Mouse (Mus musculus) MEL (cell line): ENCODE data around the gene Eml6. TPM values are rescaled to one million over a fixed set of nuclear protein-coding genes. Genes with fewer than 3 reads are reported as not detected.

ENCODE experiments used
- CHD1 ChIP-seq: IDR thresholded peaks from 2 replicates; pipeline ENCODE4 v1.6.1; 2012; ENCODE audit warnings: low read depth, mild to moderate bottlenecking, inconsistent platforms, low read length, improper control_type of control experiment
- CTCF ChIP-seq, 3 experiments: IDR thresholded peaks in 2 of 3; conservative IDR thresholded peaks in 1 of 3; 2 replicates each; pipeline ENCODE4 v1.5.1; 2011 to 2012; ENCODE audit warnings: low read length in 3 of 3, low read depth in 2 of 3, mild to moderate bottlenecking in 2 of 3, improper control_type of control experiment in 1 of 3, inconsistent platforms in 1 of 3, mixed read lengths in 1 of 3, moderate library complexity in 1 of 3; ENCODE audit not compliant: control insufficient read depth in 1 of 3, insufficient read depth in 1 of 3, poor library complexity in 1 of 3, severe bottlenecking in 1 of 3
- ETS1 ChIP-seq: IDR thresholded peaks from 2 replicates; pipeline ENCODE4 v1.6.1; 2012; ENCODE audit warnings: low read depth, mild to moderate bottlenecking, inconsistent platforms, low read length, improper control_type of control experiment, moderate library complexity
- GABPA ChIP-seq: IDR thresholded peaks from 2 replicates; pipeline ENCODE4 v1.6.1; 2012; ENCODE audit warnings: low read depth, mild to moderate bottlenecking, inconsistent platforms, low read length, improper control_type of control experiment, moderate library complexity
- GATA1 ChIP-seq: IDR thresholded peaks from 2 replicates; pipeline ENCODE4 v1.6.1; 2011; ENCODE audit warnings: low read depth, low read length, improper control_type of control experiment
- MAX ChIP-seq: IDR thresholded peaks from 2 replicates; pipeline ENCODE4 v1.6.1; 2011; ENCODE audit warnings: low read length, improper control_type of control experiment
- MEF2A ChIP-seq: IDR thresholded peaks from 2 replicates; pipeline ENCODE4 v1.6.1; 2014; ENCODE audit warnings: low read depth, mild to moderate bottlenecking, inconsistent platforms, low read length, improper control_type of control experiment; ENCODE audit not compliant: poor library complexity, insufficient replicate concordance, severe bottlenecking; ENCODE audit errors: extremely low read depth
- MYB ChIP-seq: IDR thresholded peaks from 2 replicates; pipeline ENCODE4 v1.6.1; 2011; ENCODE audit warnings: mild to moderate bottlenecking, low read depth, low read length, improper control_type of control experiment
- MYC ChIP-seq: IDR thresholded peaks from 2 replicates; pipeline ENCODE4 v1.6.1; 2011; ENCODE audit warnings: low read depth, mild to moderate bottlenecking, low read length, improper control_type of control experiment, moderate library complexity
- NRF1 ChIP-seq: IDR thresholded peaks from 2 replicates; pipeline ENCODE4 v1.6.1; 2014; ENCODE audit warnings: low read depth, mild to moderate bottlenecking, inconsistent platforms, low read length, improper control_type of control experiment, moderate library complexity; ENCODE audit not compliant: poor library complexity, insufficient read depth, severe bottlenecking
- POLR2A ChIP-seq, 2 experiments: IDR thresholded peaks; 2 replicates each; pipeline ENCODE4 v1.6.1; 2011 to 2012; ENCODE audit warnings: low read length in 2 of 2, mild to moderate bottlenecking in 2 of 2, control low read depth in 1 of 2, improper control_type of control experiment in 1 of 2, low read depth in 1 of 2, moderate library complexity in 1 of 2; ENCODE audit not compliant: control insufficient read depth in 1 of 2, insufficient read depth in 1 of 2, poor library complexity in 1 of 2
- POLR2AphosphoS2 ChIP-seq: IDR thresholded peaks from 2 replicates; pipeline ENCODE4 v1.6.1; 2011; ENCODE audit warnings: low read length, improper control_type of control experiment
- POLR2AphosphoS5 ChIP-seq: IDR thresholded peaks from 2 replicates; pipeline ENCODE4 v1.6.1; 2012; ENCODE audit warnings: low read depth, borderline replicate concordance, mild to moderate bottlenecking, inconsistent platforms, low read length, moderate library complexity, mixed read lengths
- SMC3 ChIP-seq: IDR thresholded peaks from 2 replicates; pipeline ENCODE4 v1.6.1; 2011; ENCODE audit warnings: low read depth, low read length, improper control_type of control experiment
- TBP ChIP-seq: IDR thresholded peaks from 2 replicates; pipeline ENCODE4 v1.8.0; 2011; ENCODE audit warnings: low read depth, low read length, improper control_type of control experiment
- TCF12 ChIP-seq: IDR thresholded peaks from 2 replicates; pipeline ENCODE4 v1.6.1; 2014; ENCODE audit warnings: low read depth, mild to moderate bottlenecking, inconsistent platforms, low read length, improper control_type of control experiment, moderate library complexity
- ZKSCAN1 ChIP-seq: IDR thresholded peaks from 2 replicates; pipeline ENCODE4 v1.6.1; 2012; ENCODE audit warnings: low read depth, mild to moderate bottlenecking, inconsistent platforms, low read length, improper control_type of control experiment, moderate library complexity
- ZMIZ1 ChIP-seq: IDR thresholded peaks from 2 replicates; pipeline ENCODE4 v1.6.1; 2012; ENCODE audit warnings: low read depth, mild to moderate bottlenecking, inconsistent platforms, low read length, improper control_type of control experiment, moderate library complexity
- ZNF384 ChIP-seq: IDR thresholded peaks from 2 replicates; pipeline ENCODE4 v1.6.1; 2012; ENCODE audit warnings: low read depth, mild to moderate bottlenecking, inconsistent platforms, low read length, improper control_type of control experiment
- polyA plus RNA-seq, 2 experiments: library from polyadenylated mRNA; stranded (reverse) in 1 of 2; unstranded in 1 of 2; fragments of >175 nt in 1 of 2; fragments of >200 nt in 1 of 2; gene quantifications; 2 replicates each; pipeline versions ENCODE4 v1.2.1 to v1.2.4; 2012; ENCODE audit warnings: low replicate concordance in 2 of 2, low read depth in 1 of 2; ENCODE audit not compliant: insufficient read length in 2 of 2, insufficient read depth in 1 of 2, missing spikeins in 1 of 2
- total RNA-seq: library from RNA; depleted of rRNA; stranded (reverse); fragments of 300-350 nt; gene quantifications from 2 replicates; pipeline ENCODE4 v1.2.3, GENCODE M21; 2012; rRNA removed

The Eml6 gene
- total and polyA plus RNA-seq, 3 experiments: 2.7 to 2.8 TPM; not detected in 1

GRCm38 (mm10) chr11:29693576-29694410 is 332.0 kb downstream of the Eml6 start (continued):
- TF ChIP-seq CTCF (IDR thresholded peaks at IDR 0.05 in 2 of 3, conservative IDR thresholded peaks at IDR 0.05 in 1 of 3; ENCODE audit: control insufficient read depth in 1 of 3, insufficient read depth in 1 of 3, low read depth in 2 of 3, low read length in 3 of 3, poor library complexity in 1 of 3, severe bottlenecking in 1 of 3) (peak; percentile 62 to 87 (median 83)), SMC3 (peak; percentile 46), MEF2A (no peak; the same call in 1 of the 2 replicates), MYC (peak; percentile 56; the same call in 1 of the 2 replicates), ZMIZ1 (no peak), GABPA (0 out of 2 replicates have a peak, but pooled peaks have one; percentile 31), TCF12 (peak; percentile 25; the same call in 1 of the 2 replicates), TBP (peak; percentile 74), MYB (no peak), POLR2AphosphoS2 (no peak), NRF1 (no peak; the same call in 1 of the 2 replicates), CHD1 (peak; percentile 33; the same call in 1 of the 2 replicates), ZKSCAN1 (no peak), POLR2AphosphoS5 (no peak), MAX (peak; percentile 96), POLR2A (IDR thresholded peaks at IDR 0.05; ENCODE audit: control insufficient read depth in 1 of 2, insufficient read depth in 1 of 2, low read depth in 1 of 2, low read length in 2 of 2, poor library complexity in 1 of 2) (peak; percentile 55 to 57; a peak in 3 of 4 replicates), GATA1 (no peak), ETS1 (peak; percentile 23; the same call in 1 of the 2 replicates), ZNF384 (no peak)

Other genes with a start within 250 kb of the Eml6 start
- gene 4931440F15Rik, start 200.4 kb downstream of the Eml6 start, total RNA-seq: 0.08 and 0.13 TPM in 2 replicates
- gene 4931440F15Rik, start 200.4 kb downstream of the Eml6 start, polyA plus RNA-seq: under 1 TPM in 1 of 2 experiments, not detected in 1; 0.06 TPM
- 14.6 and 20.0 TPM in 2 replicates for gene Sptbn1, start 242.1 kb upstream of the Eml6 start, total RNA-seq
- gene Sptbn1, start 242.1 kb upstream of the Eml6 start, polyA plus RNA-seq: 10 to 100 TPM in 1 of 2 experiments, not detected in 1; 20.2 TPM